Mouse (Mus musculus) MEL (cell line): ENCODE results near the gene Mylk. TPM values are rescaled to one million over a fixed set of nuclear protein-coding genes. Genes with fewer than 3 reads are reported as not detected.

Experiments used
- DNase-seq: peaks from one replicate; pipeline ENCODE4 v3.0.0; 2011; ENCODE audit warnings: low read depth, low spot score
- H3K27ac ChIP-seq: 2 replicates; pipeline ENCODE4 v1.5.1; 2012; ENCODE audit warnings: low read depth, mild to moderate bottlenecking, control low read depth, low read length, moderate library complexity; ENCODE audit not compliant: control insufficient read depth
- H3K27me3 ChIP-seq, 2 experiments: fragments of 150-350 bp in 1 of 2; sonication (generic) in 1 of 2; 2 replicates each; pipeline ENCODE4 v1.6.1; 2012; ENCODE audit warnings: low read length in 2 of 2, mild to moderate bottlenecking in 2 of 2, improper control_type of control experiment in 1 of 2, moderate library complexity in 1 of 2; ENCODE audit not compliant: insufficient read depth in 2 of 2, control insufficient read depth in 1 of 2
- H3K36me3 ChIP-seq, 2 experiments: 2 replicates each; pipeline ENCODE4 v1.6.1; 2012 to 2014; ENCODE audit warnings: low read length in 2 of 2, improper control_type of control experiment in 1 of 2, inconsistent platforms in 1 of 2, mild to moderate bottlenecking in 1 of 2; ENCODE audit not compliant: insufficient read depth in 2 of 2, control insufficient read depth in 1 of 2
- H3K4me1 ChIP-seq, 2 experiments: fragments of 150-350 bp in 1 of 2; sonication (generic) in 1 of 2; 2 replicates each; pipeline ENCODE4 v1.6.1; 2012; ENCODE audit warnings: low read length in 2 of 2, improper control_type of control experiment in 1 of 2, mild to moderate bottlenecking in 1 of 2; ENCODE audit not compliant: insufficient read depth in 2 of 2, control insufficient read depth in 1 of 2
- H3K4me3 ChIP-seq, 2 experiments: fragments of 150-350 bp in 1 of 2; sonication (generic) in 1 of 2; 2 replicates each; pipeline ENCODE4 v1.5.1; 2012; ENCODE audit warnings: low read depth in 2 of 2, low read length in 2 of 2, mild to moderate bottlenecking in 2 of 2, moderate library complexity in 2 of 2, control low read depth in 1 of 2, improper control_type of control experiment in 1 of 2; ENCODE audit not compliant: control insufficient read depth in 1 of 2, insufficient read depth in 1 of 2
- H3K79me2 ChIP-seq: 2 replicates; pipeline ENCODE4 v1.6.1; 2012; ENCODE audit warnings: mild to moderate bottlenecking, low read length, moderate library complexity; ENCODE audit not compliant: control insufficient read depth, poor library complexity, insufficient read depth
- H3K9ac ChIP-seq: 2 replicates; pipeline ENCODE4 v1.6.1; 2012; ENCODE audit warnings: low read depth, mild to moderate bottlenecking, control low read depth, low read length, moderate library complexity; ENCODE audit not compliant: control insufficient read depth, poor library complexity, severe bottlenecking
- H3K9me3 ChIP-seq: fragments of 150-350 bp; sonication (generic); replicated peaks from 2 replicates; pipeline ENCODE4 v1.6.1; 2012; ENCODE audit warnings: mild to moderate bottlenecking, low read length, improper control_type of control experiment, moderate library complexity; ENCODE audit not compliant: insufficient read depth
- BHLHE40 ChIP-seq: IDR thresholded peaks from 2 replicates; pipeline ENCODE4 v1.6.1; 2012; ENCODE audit warnings: low read depth, mild to moderate bottlenecking, inconsistent platforms, low read length, improper control_type of control experiment, borderline replicate concordance
- CHD2 ChIP-seq: IDR thresholded peaks from 2 replicates; pipeline ENCODE4 v1.6.1; 2011; ENCODE audit warnings: low read length, improper control_type of control experiment
- CTCF ChIP-seq, 3 experiments: IDR thresholded peaks in 2 of 3; conservative IDR thresholded peaks in 1 of 3; 2 replicates each; pipeline ENCODE4 v1.5.1; 2011 to 2012; ENCODE audit warnings: low read length in 3 of 3, low read depth in 2 of 3, mild to moderate bottlenecking in 2 of 3, improper control_type of control experiment in 1 of 3, inconsistent platforms in 1 of 3, mixed read lengths in 1 of 3, moderate library complexity in 1 of 3; ENCODE audit not compliant: control insufficient read depth in 1 of 3, insufficient read depth in 1 of 3, poor library complexity in 1 of 3, severe bottlenecking in 1 of 3
- EP300 ChIP-seq, 2 experiments: IDR thresholded peaks; 2 replicates each; pipeline ENCODE4 v1.6.1; 2011; ENCODE audit warnings: improper control_type of control experiment in 2 of 2, low read length in 2 of 2, low read depth in 1 of 2, mild to moderate bottlenecking in 1 of 2
- ETS1 ChIP-seq: IDR thresholded peaks from 2 replicates; pipeline ENCODE4 v1.6.1; 2012; ENCODE audit warnings: low read depth, mild to moderate bottlenecking, inconsistent platforms, low read length, improper control_type of control experiment, moderate library complexity
- GABPA ChIP-seq: IDR thresholded peaks from 2 replicates; pipeline ENCODE4 v1.6.1; 2012; ENCODE audit warnings: low read depth, mild to moderate bottlenecking, inconsistent platforms, low read length, improper control_type of control experiment, moderate library complexity
- MAFK ChIP-seq: IDR thresholded peaks from 2 replicates; pipeline ENCODE4 v1.6.1; 2011; ENCODE audit warnings: low read depth, mild to moderate bottlenecking, low read length, improper control_type of control experiment, borderline replicate concordance
- MAZ ChIP-seq: IDR thresholded peaks from 2 replicates; pipeline ENCODE4 v1.6.1; 2012; ENCODE audit warnings: low read depth, mild to moderate bottlenecking, inconsistent platforms, low read length, improper control_type of control experiment
- MEF2A ChIP-seq: IDR thresholded peaks from 2 replicates; pipeline ENCODE4 v1.6.1; 2014; ENCODE audit warnings: low read depth, mild to moderate bottlenecking, inconsistent platforms, low read length, improper control_type of control experiment; ENCODE audit not compliant: poor library complexity, insufficient replicate concordance, severe bottlenecking; ENCODE audit errors: extremely low read depth
- MYB ChIP-seq: IDR thresholded peaks from 2 replicates; pipeline ENCODE4 v1.6.1; 2011; ENCODE audit warnings: mild to moderate bottlenecking, low read depth, low read length, improper control_type of control experiment
- MYC ChIP-seq: IDR thresholded peaks from 2 replicates; pipeline ENCODE4 v1.6.1; 2011; ENCODE audit warnings: low read depth, mild to moderate bottlenecking, low read length, improper control_type of control experiment, moderate library complexity
- NELFE ChIP-seq: IDR thresholded peaks from 2 replicates; pipeline ENCODE4 v1.6.1; 2011; ENCODE audit warnings: low read depth, low read length, improper control_type of control experiment
- POLR2A ChIP-seq, 2 experiments: IDR thresholded peaks; 2 replicates each; pipeline ENCODE4 v1.6.1; 2011 to 2012; ENCODE audit warnings: low read length in 2 of 2, mild to moderate bottlenecking in 2 of 2, control low read depth in 1 of 2, improper control_type of control experiment in 1 of 2, low read depth in 1 of 2, moderate library complexity in 1 of 2; ENCODE audit not compliant: control insufficient read depth in 1 of 2, insufficient read depth in 1 of 2, poor library complexity in 1 of 2
- POLR2AphosphoS2 ChIP-seq: IDR thresholded peaks from 2 replicates; pipeline ENCODE4 v1.6.1; 2011; ENCODE audit warnings: low read length, improper control_type of control experiment
- POLR2AphosphoS5 ChIP-seq: IDR thresholded peaks from 2 replicates; pipeline ENCODE4 v1.6.1; 2012; ENCODE audit warnings: low read depth, borderline replicate concordance, mild to moderate bottlenecking, inconsistent platforms, low read length, moderate library complexity, mixed read lengths
- SMC3 ChIP-seq: IDR thresholded peaks from 2 replicates; pipeline ENCODE4 v1.6.1; 2011; ENCODE audit warnings: low read depth, low read length, improper control_type of control experiment
- TAL1 ChIP-seq: IDR thresholded peaks from 2 replicates; pipeline ENCODE4 v1.6.1; 2012; ENCODE audit warnings: mild to moderate bottlenecking, inconsistent platforms, low read length, moderate library complexity, mixed read lengths
- TBP ChIP-seq: IDR thresholded peaks from 2 replicates; pipeline ENCODE4 v1.8.0; 2011; ENCODE audit warnings: low read depth, low read length, improper control_type of control experiment
- TCF12 ChIP-seq: IDR thresholded peaks from 2 replicates; pipeline ENCODE4 v1.6.1; 2014; ENCODE audit warnings: low read depth, mild to moderate bottlenecking, inconsistent platforms, low read length, improper control_type of control experiment, moderate library complexity
- USF2 ChIP-seq, 2 experiments: IDR thresholded peaks; 2 replicates each; pipeline ENCODE4 v1.6.1; 2011 to 2012; ENCODE audit warnings: improper control_type of control experiment in 2 of 2, low read length in 2 of 2, borderline replicate concordance in 1 of 2, inconsistent platforms in 1 of 2, low read depth in 1 of 2, mild to moderate bottlenecking in 1 of 2; ENCODE audit not compliant: insufficient read depth in 1 of 2
- ZKSCAN1 ChIP-seq: IDR thresholded peaks from 2 replicates; pipeline ENCODE4 v1.6.1; 2012; ENCODE audit warnings: low read depth, mild to moderate bottlenecking, inconsistent platforms, low read length, improper control_type of control experiment, moderate library complexity
- ZNF384 ChIP-seq: IDR thresholded peaks from 2 replicates; pipeline ENCODE4 v1.6.1; 2012; ENCODE audit warnings: low read depth, mild to moderate bottlenecking, inconsistent platforms, low read length, improper control_type of control experiment
- polyA plus RNA-seq, 2 experiments: library from polyadenylated mRNA; stranded (reverse) in 1 of 2; unstranded in 1 of 2; fragments of >175 nt in 1 of 2; fragments of >200 nt in 1 of 2; gene quantifications; 2 replicates each; pipeline versions ENCODE4 v1.2.1 to v1.2.4; 2012; ENCODE audit warnings: low replicate concordance in 2 of 2, low read depth in 1 of 2; ENCODE audit not compliant: insufficient read length in 2 of 2, insufficient read depth in 1 of 2, missing spikeins in 1 of 2
- total RNA-seq: library from RNA; depleted of rRNA; stranded (reverse); fragments of 300-350 nt; gene quantifications from 2 replicates; pipeline ENCODE4 v1.2.3, GENCODE M21; 2012

The Mylk gene
- total and polyA plus RNA-seq, 3 experiments: not detected

GRCm38 (mm10) chr16:34991365-34991764 lies 246.4 kb downstream of the Mylk start:
- no peak overlapping the region for H3K4me3 ChIP-seq
- no peak overlapping the region for H3K9ac ChIP-seq
- no peaks in the 10 kb centered on the region for H3K36me3 ChIP-seq
- no peak for TF ChIP-seq POLR2AphosphoS2
- no peak for TF ChIP-seq MYC
- TF ChIP-seq GABPA: no peak
- no peak for TF ChIP-seq MYB
- no peak for TF ChIP-seq MAFK
- TF ChIP-seq, all 39 proteins: peak for 0
- Histone ChIP-seq H3K79me2 (no peaks in the 10 kb centered on the region), H3K27me3 (no peaks in the 10 kb centered on the region), H3K9me3 (no peaks in the 10 kb centered on the region), H3K4me1 (no peaks in the 10 kb centered on the region), H3K27ac (no peak overlapping the region)
- no peak for DNase-seq

- Histone ChIP-seq H3K9ac (no peak overlapping the region), H3K4me1 (no peaks in the 10 kb centered on the region), H3K4me3 (no peak overlapping the region), H3K36me3 (no peaks in the 10 kb centered on the region), H3K79me2 (no peaks in the 10 kb centered on the region), H3K9me3 (no peaks in the 10 kb centered on the region), H3K27ac (no peak overlapping the region), H3K27me3 (no peaks in the 10 kb centered on the region)
- TF ChIP-seq NELFE: no peak
- TF ChIP-seq ZNF384: no peak
- no peak for TF ChIP-seq MEF2A
- no peak for DNase-seq
Observed at GRCm38 (mm10) chr16:34992854-34993253, 247.8 kb downstream of the Mylk start.

- Histone ChIP-seq H3K9me3 (no peaks in the 10 kb centered on the region), H3K36me3 (no peaks in the 10 kb centered on the region), H3K79me2 (no peaks in the 10 kb centered on the region), H3K27me3 (no peaks in the 10 kb centered on the region), H3K4me1 (no peaks in the 10 kb centered on the region), H3K4me3 (no peak overlapping the region), H3K9ac (no peak overlapping the region), H3K27ac (no peak overlapping the region)
- TF ChIP-seq TAL1 (no peak), CTCF (IDR thresholded peaks at IDR 0.05 in 2 of 3, conservative IDR thresholded peaks at IDR 0.05 in 1 of 3; ENCODE audit: control insufficient read depth in 1 of 3, insufficient read depth in 1 of 3, low read depth in 2 of 3, low read length in 3 of 3, poor library complexity in 1 of 3, severe bottlenecking in 1 of 3) (no peak), MAZ (no peak), POLR2AphosphoS5 (no peak), CHD2 (no peak), TCF12 (no peak), BHLHE40 (no peak), ETS1 (no peak), POLR2A (IDR thresholded peaks at IDR 0.05; ENCODE audit: control insufficient read depth in 1 of 2, insufficient read depth in 1 of 2, low read depth in 1 of 2, low read length in 2 of 2, poor library complexity in 1 of 2) (no peak), TBP (no peak), ZKSCAN1 (no peak), SMC3 (no peak), EP300 (IDR thresholded peaks at IDR 0.05; ENCODE audit: low read depth in 1 of 2, low read length in 2 of 2) (no peak), MYC (no peak), USF2 (IDR thresholded peaks at IDR 0.05; ENCODE audit: borderline replicate concordance in 1 of 2, insufficient read depth in 1 of 2, low read depth in 1 of 2, low read length in 2 of 2) (no peak)
- DNase-seq: no peak
Observed at GRCm38 (mm10) chr16:34993694-34994330, 248.8 kb downstream of the Mylk start.
